Mouse (Mus musculus) urinary bladder, adult 2 months (tissue): ENCODE data around the gene Nod2. TPM values are rescaled to one million over a fixed set of nuclear protein-coding genes. Genes with fewer than 3 reads are reported as not detected.

ENCODE experiments used
- DNase-seq: peaks from one replicate; pipeline ENCODE4 v3.0.0; 2022; ENCODE audit warnings: low spot score
- polyA plus RNA-seq: library from polyadenylated mRNA; depleted of rRNA; stranded (reverse); fragments of >200 nt; gene quantifications from 2 replicates; pipeline ENCODE4 v1.2.3, GENCODE M21; 2012

Gene Nod2
- polyA plus RNA-seq, 1 experiment, result 0.47 TPM

- no peak for DNase-seq
Observed at GRCm38 (mm10) chr8:88677071-88677470, 30.0 kb downstream of the Nod2 start.

GRCm38 (mm10) chr8:88680566-88680965, 33.5 kb downstream of the Nod2 start:
- no peak for DNase-seq

- DNase-seq, result no peak
Observed at GRCm38 (mm10) chr8:88681046-88681445, 33.9 kb downstream of the Nod2 start.

- DNase-seq, result no peak
Observed at GRCm38 (mm10) chr8:88683656-88684289, 36.7 kb downstream of the Nod2 start.

GRCm38 (mm10) chr8:88686226-88686905, 39.3 kb downstream of the Nod2 start:
- DNase-seq, result no peak

GRCm38 (mm10) chr8:88686906-88687235, 39.8 kb downstream of the Nod2 start:
- DNase-seq, result no peak

- no peak for DNase-seq
Observed at GRCm38 (mm10) chr8:88689151-88689550, 42.0 kb downstream of the Nod2 start.

GRCm38 (mm10) chr8:88689891-88690290, 42.8 kb downstream of the Nod2 start:
- no peak for DNase-seq

- DNase-seq, result no peak
Observed at GRCm38 (mm10) chr8:88691342-88691948, 44.3 kb downstream of the Nod2 start.

- DNase-seq, result no peak
Observed at GRCm38 (mm10) chr8:88691961-88692360, 44.8 kb downstream of the Nod2 start.

GRCm38 (mm10) chr8:88692866-88693265, 45.8 kb downstream of the Nod2 start:
- no peak for DNase-seq

GRCm38 (mm10) chr8:88693376-88693775, 46.3 kb downstream of the Nod2 start:
- no peak for DNase-seq

- no peak for DNase-seq
Observed at GRCm38 (mm10) chr8:88694291-88694690, 47.2 kb downstream of the Nod2 start.

- no peak for DNase-seq
Observed at GRCm38 (mm10) chr8:88696228-88696627, 49.1 kb downstream of the Nod2 start.

- DNase-seq, result peak; percentile 84
Observed at GRCm38 (mm10) chr8:88696721-88697641, 49.9 kb downstream of the Nod2 start, which contains the start of gene Cyld. Cyld (plus strand) TSS chr8:88697028.

GRCm38 (mm10) chr8:88697642-88698031, 50.5 kb downstream of the Nod2 start:
- DNase-seq, result no peak

- no peak for DNase-seq
Observed at GRCm38 (mm10) chr8:88698048-88698447, 50.9 kb downstream of the Nod2 start.

- no peak for DNase-seq
Observed at GRCm38 (mm10) chr8:88701611-88702010, 54.5 kb downstream of the Nod2 start.

GRCm38 (mm10) chr8:88702816-88703215, 55.7 kb downstream of the Nod2 start:
- no peak for DNase-seq

GRCm38 (mm10) chr8:88723256-88723963, 76.3 kb downstream of the Nod2 start:
- DNase-seq, result no peak
